ENCODE assay signal across 9 mouse cellular contexts in genomic region chr6:100127221-100128143, GRCm38 (mm10).
A peak's percentile ranks its signal among the peaks of the same experiment; 100 is the strongest.
DNase-seq lines count a peak whose midpoint lies in the region; ATAC-seq and TF ChIP-seq lines count a peak whose summit lies in the region.
"Had no signal": no experiment of that assay in that cellular context is flagged by ENCODE, and none has a peak within 500 bp of the region (broad histone marks: within the 10 kb centered on the region; RNA-seq: fewer than 3 reads in every experiment).

No protein-coding gene starts in this region.

- peak; percentile 68 for TF ChIP-seq CTCF in lung, embryonic 14.5 days (IDR thresholded peaks at IDR 0.05; ENCODE audit: low read depth)

- WGBS in lung, embryonic 14.5 days: 28% methylated on average over 15 of the region's 15 CpGs

- peak; percentile 75 for ATAC-seq in frontal cortex, adult (ENCODE audit: low TSS enrichment)
- ATAC-seq in lung, embryonic 14.5 days (ENCODE audit: insufficient read depth): peak; percentile 95

- H3K9me3 ChIP-seq in lung, embryonic 14.5 days (ENCODE audit: low read depth, low read length): peaks cover 2% of the 10 kb centered on the region; the same call in 1 of the 2 replicates

- H3K27ac ChIP-seq in lung, embryonic 14.5 days (ENCODE audit: low read depth): no peak overlapping the region
- H3K27ac ChIP-seq: limb, embryonic 12.5 days had no signal

- H3K27me3 ChIP-seq in lung, embryonic 14.5 days (ENCODE audit: insufficient read depth, low read length): no peaks in the 10 kb centered on the region

- 0 out of 2 replicates have a peak overlapping the region, but pooled peaks have one; percentile 13 for H3K4me2 ChIP-seq in lung, embryonic 14.5 days
- H3K4me2 ChIP-seq: limb, embryonic 12.5 days had no signal

- no peak overlapping the region for H3K9ac ChIP-seq in lung, embryonic 14.5 days
- H3K9ac ChIP-seq: limb, embryonic 12.5 days had no signal

- intact Hi-C loops in heart, postnatal 25 days (cut with DNase I): loop anchor here (5.0 kb wide), 1 partner anchor 155 kb away; no protein-coding TSS in a partner anchor

- DNase-seq in 3T3-L1 (ENCODE audit: low read depth, low spot score): peak; percentile 98
- peak; percentile 71 to 78 for DNase-seq in cerebellum, adult 18-20 months
- DNase-seq in heart, postnatal 25 days (ENCODE audit: low spot score): peak; percentile 44
- DNase-seq in layer of hippocampus, adult 18-20 months (ENCODE audit: low spot score in 2 of 2): peak; percentile 66 to 83
- peak; percentile 99 for DNase-seq in lung, embryonic 14.5 days
- peak; percentile 56 for DNase-seq in retina, embryonic 14.5 days (ENCODE audit: low spot score)
- DNase-seq in spleen, adult 12 weeks (ENCODE audit: low spot score): no peak

- no peaks in the 10 kb centered on the region for H3K36me3 ChIP-seq in lung, embryonic 14.5 days (ENCODE audit: insufficient read depth)
- H3K36me3 ChIP-seq: limb, embryonic 12.5 days had no signal

- H3K4me1 ChIP-seq in lung, embryonic 14.5 days (ENCODE audit: insufficient read depth): peaks cover 13% of the 10 kb centered on the region

- no peak overlapping the region for H3K4me3 ChIP-seq in lung, embryonic 14.5 days (ENCODE audit: low read depth, low read length)
- H3K4me3 ChIP-seq: limb, embryonic 12.5 days had no signal
